8 mouse cellular contexts compared by ENCODE assay signal in the genomic region with DNA sequence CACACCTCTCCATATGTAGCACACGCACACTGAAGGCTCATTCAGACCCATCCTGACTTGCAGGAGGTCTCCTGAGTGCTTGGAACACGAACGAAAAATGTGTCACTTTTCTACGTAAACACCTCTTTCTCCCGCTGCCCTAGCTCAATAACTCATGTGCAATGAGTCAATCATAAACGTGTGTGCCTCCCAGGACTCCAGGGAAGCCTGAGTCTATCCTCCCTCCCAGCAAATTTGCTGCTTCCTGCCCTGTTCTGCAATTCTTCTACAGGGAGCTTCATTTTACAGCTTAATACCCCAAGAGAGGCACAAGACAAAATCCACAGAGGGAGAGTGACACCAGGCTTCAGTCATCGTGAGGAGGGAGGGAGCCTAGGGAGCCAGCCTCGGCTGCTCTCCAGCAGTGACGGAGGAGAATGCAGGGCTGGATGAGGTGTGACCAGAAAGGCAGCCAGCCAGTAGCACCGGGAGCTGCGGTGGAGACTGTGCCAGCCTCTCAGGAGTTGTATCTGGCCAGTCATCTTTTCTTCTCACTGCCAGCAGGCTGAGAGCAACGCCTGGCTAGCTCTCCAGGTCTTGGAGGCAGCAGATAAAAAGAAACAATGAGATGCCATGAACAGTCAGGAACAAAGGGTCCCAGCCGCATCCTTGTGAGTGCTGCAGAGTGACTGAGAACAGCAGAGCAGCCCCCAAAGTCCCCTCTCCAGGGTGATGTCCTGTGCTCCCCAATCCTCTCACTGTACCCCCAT. TPM values are rescaled to one million over a fixed set of nuclear protein-coding genes. Genes with fewer than 3 reads are reported as not detected.
DNase-seq lines count a peak whose midpoint lies in the region; ATAC-seq and TF ChIP-seq lines count a peak whose summit lies in the region.

No protein-coding gene starts in this region.

- H3K4me3 ChIP-seq in lung, postnatal 0 days (ENCODE audit: low read depth, low read length): no peak overlapping the region
- no peak overlapping the region for H3K4me3 ChIP-seq in liver, embryonic 12.5 days

- intact Hi-C loops in gastrocnemius, postnatal 36 days (cut with DNase I): no loop called here

- peak; percentile 79 for ATAC-seq in lung, postnatal 0 days
- no peak for ATAC-seq in liver, embryonic 12.5 days

- no peak overlapping the region for H3K4me2 ChIP-seq in lung, postnatal 0 days (replicated peaks; ENCODE audit: low read depth, low read length)
- H3K4me2 ChIP-seq in liver, embryonic 12.5 days: no peak overlapping the region

- no peaks in the 10 kb centered on the region for H3K36me3 ChIP-seq in lung, postnatal 0 days (ENCODE audit: insufficient read depth, low read length)
- H3K36me3 ChIP-seq in liver, embryonic 12.5 days: no peaks in the 10 kb centered on the region

- H3K9ac ChIP-seq in lung, postnatal 0 days (replicated peaks; ENCODE audit: low read depth): no peak overlapping the region
- no peak overlapping the region for H3K9ac ChIP-seq in liver, embryonic 12.5 days

- 0 out of 2 replicates have a peak, but pooled peaks cover 2% of the 10 kb centered on the region for H3K4me1 ChIP-seq in lung, postnatal 0 days (ENCODE audit: insufficient read depth, low read depth, low read length)
- H3K4me1 ChIP-seq in liver, embryonic 12.5 days: peaks cover 3% of the 10 kb centered on the region

- H3K9me3 ChIP-seq in lung, postnatal 0 days (ENCODE audit: low read length): no peaks in the 10 kb centered on the region
- no peaks in the 10 kb centered on the region for H3K9me3 ChIP-seq in liver, embryonic 12.5 days (replicated peaks)

- peak; percentile 26 to 36 for DNase-seq in layer of hippocampus, postnatal 10 days (ENCODE audit: low spot score in 2 of 2)
- no peak for DNase-seq in layer of hippocampus, adult 11-12 months (ENCODE audit: low spot score)
- peak; percentile 74 for DNase-seq in cerebellum, adult 8-10 months
- DNase-seq in gastrocnemius, postnatal 36 days: peak; percentile 49 to 64
- DNase-seq in kidney, adult 18-20 months: peak; percentile 59
- DNase-seq in lung, postnatal 0 days (ENCODE audit: low spot score): peak; percentile 82
- DNase-seq in right cerebral cortex, postnatal 36 days (ENCODE audit: low spot score in 2 of 2): peak; percentile 36 to 66

- WGBS in lung, postnatal 0 days: 10% methylated on average over 13 of the region's 13 CpGs
- 25% methylated on average over 13 of the region's 13 CpGs for WGBS in liver, embryonic 12.5 days (ENCODE audit: insufficient replicate concordance)

- peak overlapping the region; percentile 72 for H3K27ac ChIP-seq in lung, postnatal 0 days (ENCODE audit: low read length)
- no peak overlapping the region for H3K27ac ChIP-seq in liver, embryonic 12.5 days

- TF ChIP-seq CTCF in lung, postnatal 0 days (IDR thresholded peaks at IDR 0.05): no peak

- H3K27me3 ChIP-seq in lung, postnatal 0 days (replicated peaks; ENCODE audit: insufficient read depth, low read length): no peaks in the 10 kb centered on the region
- H3K27me3 ChIP-seq in liver, embryonic 12.5 days (replicated peaks): peaks cover 7% of the 10 kb centered on the region; the same call in 1 of the 2 replicates

- no peak for TF ChIP-seq EP300 in lung, postnatal 0 days (IDR thresholded peaks at IDR 0.05)

RNA-seq across cellular contexts. Expression of a gene that starts 37.2 kb away (rescaled TPM):
- total RNA-seq in layer of hippocampus, postnatal 10 days (2021): 10 to 100 TPM; 16.4 to 17.3 TPM
- total RNA-seq in gastrocnemius, postnatal 36 days (2021): 1 to 10 TPM; 1.4 to 2.4 TPM
- polyA plus RNA-seq in lung, postnatal 0 days (2015; fragmentation: Nextera tagmentation; extraction: Ambion mirVana): 1.6 and 3.3 TPM in 2 replicates
- 0.19 TPM in 1 of 2 replicates, not detected in the other for polyA plus RNA-seq in liver, embryonic 12.5 days (2016; fragmentation: Nextera tagmentation; extraction: Ambion mirVana)

Comparison
In these comparisons a context has a peak if more than half of its experiments do, and no peak if none do; other contexts are left out.
1. RNA of a gene that starts 37.2 kb away (total RNA-seq): 16.4 to 17.3 TPM in layer of hippocampus, postnatal 10 days; 1.4 to 2.4 TPM in gastrocnemius, postnatal 36 days; every median in the first group is over 4 times any median in the second.